Mouse (Mus musculus) forebrain, embryonic 16.5 days (tissue): ENCODE measurements around the gene Samd4b. TPM values are rescaled to one million over a fixed set of nuclear protein-coding genes. Genes with fewer than 3 reads are reported as not detected.

Source experiments
- ATAC-seq: fragments of 200-750 bp; cut with Nextera tagmentation; 2 replicates; pipeline ENCODE4 v1.8.0; 2017; ENCODE audit warnings: mild to moderate bottlenecking, moderate library complexity
- H3K27ac ChIP-seq: fragments of 300-500 bp; sonication (generic); 2 replicates; pipeline ENCODE4 v1.5.1; 2014; ENCODE audit warnings: low read length, control low read depth
- H3K27me3 ChIP-seq: fragments of 300-500 bp; sonication (generic); replicated peaks from 2 replicates; pipeline ENCODE4 v1.6.1; 2014; ENCODE audit warnings: low read length; ENCODE audit not compliant: control insufficient read depth, insufficient read depth
- H3K36me3 ChIP-seq: fragments of 300-500 bp; sonication (generic); 2 replicates; pipeline ENCODE4 v1.6.1; 2014; ENCODE audit not compliant: control insufficient read depth, insufficient read depth
- H3K4me1 ChIP-seq: fragments of 300-500 bp; sonication (generic); replicated peaks from 2 replicates; pipeline ENCODE4 v1.6.1; 2014; ENCODE audit warnings: low read length; ENCODE audit not compliant: control insufficient read depth, insufficient read depth
- H3K4me2 ChIP-seq: fragments of 300-500 bp; sonication (generic); 2 replicates; pipeline ENCODE4 v1.6.1; 2014; ENCODE audit warnings: mild to moderate bottlenecking, low read length, control low read depth
- H3K4me3 ChIP-seq: fragments of 300-500 bp; sonication (generic); replicated peaks from 2 replicates; pipeline ENCODE4 v1.5.1; 2014; ENCODE audit warnings: mild to moderate bottlenecking, low read length, control low read depth
- H3K9ac ChIP-seq: fragments of 300-500 bp; sonication (generic); replicated peaks from 2 replicates; pipeline ENCODE4 v1.6.1; 2014; ENCODE audit warnings: low read depth, low read length, control low read depth
- H3K9me3 ChIP-seq: fragments of 300-500 bp; sonication (generic); 2 replicates; pipeline ENCODE4 v1.6.1; 2016; ENCODE audit warnings: low read length; ENCODE audit not compliant: control insufficient read depth
- WGBS: fragments of 180-500 bp; shearing (Covaris S2); extraction: QIAGEN DNeasy Blood & Tissue Kit; methylation state at CpG from one replicate; pipeline ENCODE4 v1.1.7; 2014; 5-methylcytosine and 5-hydroxymethylcytosine counted together
- polyA plus RNA-seq: library from polyadenylated mRNA; unstranded; fragments of >200 nt; fragmentation: Nextera tagmentation; extraction: Ambion mirVana; gene quantifications from 2 replicates; pipeline ENCODE4 v1.2.1, GENCODE M21; 2015

Gene Samd4b
- polyA plus RNA-seq, 1 experiment from 2014 or later: 25.3 TPM

DNA sequence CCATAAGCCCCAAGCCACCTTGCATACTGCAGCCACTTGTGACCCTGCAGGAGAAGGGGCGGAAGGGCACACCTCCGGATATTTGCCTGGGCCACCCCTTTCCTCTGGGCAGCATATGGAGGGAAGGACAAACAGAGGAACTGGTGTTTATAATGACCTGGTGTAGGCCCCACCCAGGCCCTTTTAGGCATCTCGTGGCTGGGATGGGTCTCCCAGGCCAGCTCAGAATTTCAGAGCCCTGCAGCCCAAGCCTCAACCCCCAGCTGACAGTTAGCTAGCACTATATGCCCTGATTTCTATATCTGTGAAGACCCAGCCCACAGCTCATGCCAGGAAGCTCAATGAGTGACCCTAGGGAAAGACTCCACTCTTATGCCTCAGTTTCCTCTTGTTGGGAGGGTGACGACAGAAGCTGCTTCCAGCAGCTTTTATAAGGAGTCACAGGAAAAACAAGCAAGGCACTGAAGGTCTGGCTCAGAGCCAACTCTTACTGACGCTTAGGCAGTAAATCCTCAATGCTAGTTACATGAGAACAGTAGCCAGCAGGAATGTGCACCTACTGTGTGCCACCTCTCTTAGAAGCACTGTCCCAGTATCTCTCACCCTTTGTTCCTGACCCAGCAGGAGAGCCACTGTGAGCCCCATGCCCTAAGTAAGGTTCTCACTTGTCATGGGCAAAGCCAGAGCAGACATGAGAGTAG, 26.8 kb downstream of the Samd4b start:
- H3K9ac ChIP-seq: 0 out of 2 replicates have a peak overlapping the region, but pooled peaks have one; percentile 20
- H3K4me3 ChIP-seq: no peak overlapping the region
- H3K36me3 ChIP-seq: peaks cover 5% of the 10 kb centered on the region; the same call in 1 of the 2 replicates
- no peaks in the 10 kb centered on the region for H3K9me3 ChIP-seq
- 50% methylated on average over 5 of the region's 5 CpGs for WGBS
- no peaks in the 10 kb centered on the region for H3K27me3 ChIP-seq
- H3K4me1 ChIP-seq: peaks cover 11% of the 10 kb centered on the region
- H3K4me2 ChIP-seq: no peak overlapping the region
- H3K27ac ChIP-seq: no peak overlapping the region
- no peak for ATAC-seq

DNA sequence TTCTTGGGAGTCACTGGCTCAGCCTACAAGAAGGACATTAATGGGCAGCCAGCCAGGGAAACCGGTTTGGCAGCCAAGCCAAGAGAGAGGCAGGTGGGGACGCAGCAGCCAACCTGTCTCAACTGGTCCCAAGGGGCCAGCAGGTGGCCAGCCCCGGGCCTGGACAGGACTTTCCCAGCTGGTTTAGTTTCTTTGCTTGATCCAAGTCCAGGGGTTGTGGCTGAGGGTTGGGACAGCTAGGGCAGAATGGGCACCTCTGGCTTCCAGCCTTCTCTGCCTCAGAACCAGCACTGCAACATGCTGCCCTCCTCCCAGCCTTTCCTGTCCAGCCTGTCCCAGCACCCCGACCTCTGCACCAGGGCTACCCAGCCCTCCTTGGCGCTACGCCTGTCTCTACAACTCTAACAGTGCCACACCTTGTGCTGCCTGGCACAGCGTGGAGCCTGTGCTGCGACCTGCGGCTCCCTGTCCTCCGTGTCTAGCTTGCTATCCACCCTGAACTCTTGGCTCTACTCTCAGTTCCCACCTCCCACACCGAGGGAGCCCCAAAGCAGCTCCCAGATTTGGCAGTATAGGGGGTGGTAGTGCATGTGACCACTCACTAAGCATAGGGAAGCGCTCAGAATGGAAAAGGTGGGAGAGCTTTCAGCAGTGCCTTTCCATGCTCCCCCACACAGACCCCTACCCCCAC, 27.5 kb downstream of the Samd4b start:
- H3K9ac ChIP-seq: 0 out of 2 replicates have a peak overlapping the region, but pooled peaks have one; percentile 4
- 70% methylated on average over 12 of the region's 12 CpGs for WGBS
- no peaks in the 10 kb centered on the region for H3K9me3 ChIP-seq

DNA sequence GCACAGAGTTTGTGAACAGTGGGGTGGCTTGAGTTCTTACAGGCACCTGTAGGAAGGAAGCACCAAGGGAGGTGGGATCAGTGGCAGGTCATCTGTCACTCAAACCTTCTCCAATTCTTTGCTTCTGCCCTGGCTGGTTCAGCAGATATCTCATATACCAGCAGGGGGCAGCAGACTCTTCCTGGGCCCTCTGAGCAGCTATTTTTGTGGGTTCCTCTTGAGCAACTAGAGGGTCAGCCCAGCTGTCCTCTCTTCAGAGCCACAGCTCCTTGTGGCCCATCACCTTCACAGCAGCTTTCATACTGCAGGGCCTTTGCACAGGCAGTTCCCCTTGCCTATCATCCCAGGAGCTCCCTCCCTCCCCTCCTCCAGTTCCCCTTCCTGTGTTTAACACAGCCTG, 29.7 kb downstream of the Samd4b start:
- peaks cover 8% of the 10 kb centered on the region for H3K36me3 ChIP-seq
- no peak for ATAC-seq
- no peak overlapping the region for H3K27ac ChIP-seq
- peaks cover 11% of the 10 kb centered on the region for H3K4me1 ChIP-seq
- H3K9ac ChIP-seq: no peak overlapping the region
- H3K9me3 ChIP-seq: no peaks in the 10 kb centered on the region
- H3K4me2 ChIP-seq: no peak overlapping the region
- H3K27me3 ChIP-seq: no peaks in the 10 kb centered on the region
- H3K4me3 ChIP-seq: no peak overlapping the region

More for the DNA sequence above, 27.5 kb downstream of the Samd4b start:
- H3K36me3 ChIP-seq: peaks cover 8% of the 10 kb centered on the region; the same call in 1 of the 2 replicates
- H3K4me2 ChIP-seq: no peak overlapping the region
- H3K4me3 ChIP-seq: no peak overlapping the region
- ATAC-seq: no peak
- peaks cover 11% of the 10 kb centered on the region for H3K4me1 ChIP-seq
- H3K27ac ChIP-seq: no peak overlapping the region
- H3K27me3 ChIP-seq: no peaks in the 10 kb centered on the region

DNA sequence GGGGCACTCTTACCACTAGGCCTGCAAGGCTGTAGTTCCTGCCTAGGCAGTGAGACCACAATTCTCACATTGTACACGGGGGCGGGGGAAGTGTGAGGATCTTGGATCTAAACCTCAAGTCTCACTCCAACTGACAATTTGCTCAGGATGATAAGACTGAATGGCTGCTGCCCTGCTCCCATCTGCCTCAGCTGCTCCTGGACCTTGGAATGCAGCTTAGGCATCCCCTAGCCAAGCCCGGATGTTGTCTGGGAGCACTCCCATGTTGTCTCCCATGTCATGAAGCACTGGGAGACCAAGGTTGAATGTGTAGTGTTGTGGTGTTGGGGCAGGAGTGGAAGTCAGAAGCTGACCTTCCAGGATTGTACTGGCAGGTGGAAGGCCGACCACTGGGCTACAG, 30.4 kb downstream of the Samd4b start:
- H3K9me3 ChIP-seq: no peaks in the 10 kb centered on the region
- H3K4me1 ChIP-seq: peaks cover 11% of the 10 kb centered on the region
- peaks cover 10% of the 10 kb centered on the region for H3K36me3 ChIP-seq
- ATAC-seq: no peak
- H3K9ac ChIP-seq: no peak overlapping the region
- no peak overlapping the region for H3K27ac ChIP-seq
- H3K4me2 ChIP-seq: no peak overlapping the region
- no peak overlapping the region for H3K4me3 ChIP-seq
- 93% methylated on average over 4 of the region's 4 CpGs for WGBS
- H3K27me3 ChIP-seq: no peaks in the 10 kb centered on the region

DNA sequence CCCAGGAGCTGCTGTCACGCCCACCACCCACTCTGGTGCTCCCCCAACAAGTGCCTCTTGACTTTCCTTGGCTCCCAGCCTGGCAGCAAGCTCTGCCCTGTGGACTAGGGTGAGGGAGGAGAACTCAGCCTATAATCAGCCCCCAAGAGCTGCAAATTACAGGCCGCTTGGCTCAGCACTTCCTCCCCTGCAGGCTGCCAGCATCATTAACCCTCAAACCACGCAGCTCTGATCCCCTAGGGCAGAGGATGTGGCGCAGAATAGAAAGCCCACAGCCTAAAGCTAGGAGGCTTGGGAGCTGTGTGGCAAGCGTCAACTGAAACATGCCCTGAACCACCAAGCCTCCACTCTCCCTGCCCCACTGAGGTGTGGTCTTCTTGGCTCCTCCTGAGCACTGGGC, 32.5 kb downstream of the Samd4b start:
- Histone ChIP-seq H3K9me3 (no peaks in the 10 kb centered on the region), H3K4me1 (peaks cover 4% of the 10 kb centered on the region), H3K4me3 (no peak overlapping the region), H3K4me2 (no peak overlapping the region), H3K9ac (no peak overlapping the region), H3K36me3 (peaks cover 10% of the 10 kb centered on the region), H3K27me3 (no peaks in the 10 kb centered on the region), H3K27ac (no peak overlapping the region)
- WGBS: 70% methylated on average over 5 of the region's 5 CpGs
- ATAC-seq: no peak; the same call in 1 of the 2 replicates

DNA sequence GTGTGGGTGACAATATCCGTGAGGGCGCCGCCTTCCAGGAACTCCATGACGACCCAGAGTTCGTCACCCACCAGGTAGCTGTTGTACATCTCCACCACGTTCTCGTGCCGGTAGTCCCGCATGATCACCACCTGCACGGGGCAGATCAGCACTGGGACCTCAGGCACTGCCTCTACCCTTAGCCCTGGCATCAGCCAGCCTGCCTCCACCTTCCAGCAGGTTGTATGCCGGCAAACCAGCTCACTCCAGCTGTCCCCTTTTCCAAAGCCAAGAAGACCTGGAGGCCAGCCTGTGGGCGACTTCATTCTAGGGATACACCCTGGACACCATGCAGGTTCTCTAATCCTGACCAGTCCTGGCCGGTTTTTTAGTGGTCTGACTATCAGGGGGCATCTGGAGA, 35.0 kb downstream of the Samd4b start:
- Histone ChIP-seq H3K9me3 (no peaks in the 10 kb centered on the region), H3K4me1 (no peaks in the 10 kb centered on the region), H3K27me3 (no peaks in the 10 kb centered on the region), H3K4me2 (no peak overlapping the region), H3K9ac (no peak overlapping the region), H3K4me3 (no peak overlapping the region), H3K36me3 (peaks cover 16% of the 10 kb centered on the region), H3K27ac (no peak overlapping the region)
- WGBS: 94% methylated on average over 13 of the region's 13 CpGs
- ATAC-seq: no peak

DNA sequence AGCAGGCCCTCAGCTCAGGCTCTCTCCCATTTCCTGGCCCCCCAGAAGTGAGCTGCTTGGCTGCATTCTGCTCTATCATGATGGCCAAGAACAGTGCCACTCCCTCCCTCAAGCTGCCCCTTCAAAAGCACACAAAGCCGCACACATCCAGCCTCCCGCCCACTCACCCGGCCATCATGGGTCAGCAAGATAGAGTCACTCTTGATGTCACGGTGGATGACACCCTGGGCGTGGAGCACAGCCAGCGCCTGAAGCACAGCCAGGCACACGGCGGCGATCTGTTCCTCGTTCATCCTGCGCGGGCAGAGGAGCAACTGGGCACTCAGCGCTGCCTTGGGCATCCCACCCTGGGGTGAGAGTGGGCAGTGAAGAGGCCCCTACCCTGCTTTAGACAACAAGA, 35.6 kb downstream of the Samd4b start:
- no peak overlapping the region for H3K27ac ChIP-seq
- H3K27me3 ChIP-seq: no peaks in the 10 kb centered on the region
- H3K9me3 ChIP-seq: no peaks in the 10 kb centered on the region
- no peaks in the 10 kb centered on the region for H3K4me1 ChIP-seq
- H3K9ac ChIP-seq: no peak overlapping the region
- H3K4me3 ChIP-seq: no peak overlapping the region
- H3K4me2 ChIP-seq: no peak overlapping the region
- 96% methylated on average over 13 of the region's 13 CpGs for WGBS
- no peak for ATAC-seq
- H3K36me3 ChIP-seq: peaks cover 12% of the 10 kb centered on the region

DNA sequence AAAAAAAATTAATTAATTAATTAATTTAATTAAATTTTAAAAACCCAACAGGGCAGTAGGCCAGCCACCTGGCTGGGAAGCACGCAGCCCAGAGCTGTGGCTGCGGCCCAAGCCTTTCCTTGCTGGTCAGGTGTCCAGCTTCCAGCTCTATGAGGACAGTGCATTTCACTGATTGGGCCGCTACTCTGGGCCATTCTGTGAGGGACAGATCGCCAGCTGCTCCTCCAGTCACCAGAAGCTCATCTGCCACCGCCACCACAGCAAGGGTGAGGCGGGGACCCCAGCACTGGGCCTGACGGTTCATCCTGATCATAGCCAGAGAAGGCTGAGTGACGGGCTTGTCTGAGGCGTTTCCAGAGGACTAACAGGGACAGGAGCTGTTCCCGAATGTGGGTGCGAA, 36.0 kb downstream of the Samd4b start:
- H3K27me3 ChIP-seq: no peaks in the 10 kb centered on the region
- no peak overlapping the region for H3K9ac ChIP-seq
- H3K36me3 ChIP-seq: peaks cover 12% of the 10 kb centered on the region
- H3K9me3 ChIP-seq: no peaks in the 10 kb centered on the region
- H3K27ac ChIP-seq: no peak overlapping the region
- no peak overlapping the region for H3K4me2 ChIP-seq
- no peaks in the 10 kb centered on the region for H3K4me1 ChIP-seq
- ATAC-seq: no peak
- H3K4me3 ChIP-seq: no peak overlapping the region
- WGBS: 92% methylated on average over 11 of the region's 11 CpGs

DNA sequence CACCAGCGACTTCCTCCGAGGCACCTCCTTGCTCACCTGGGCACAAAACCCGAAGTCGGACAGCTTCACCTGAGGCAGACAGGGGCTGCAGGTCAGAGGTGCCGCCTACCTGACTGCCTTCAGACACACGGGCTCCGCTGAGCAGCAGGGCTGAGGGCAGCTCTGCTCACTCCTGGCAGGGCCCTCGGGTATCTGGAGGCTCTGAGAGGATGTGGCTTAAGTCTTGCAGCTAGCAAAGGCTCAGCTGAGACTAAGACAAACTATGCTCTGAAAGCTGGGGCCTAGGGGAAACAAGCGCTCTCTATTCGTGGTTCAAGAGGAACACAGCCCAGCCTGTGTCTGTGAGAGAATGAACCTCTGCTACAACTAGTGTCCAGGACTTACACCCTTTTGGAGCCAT, 37.1 kb downstream of the Samd4b start:
- no peaks in the 10 kb centered on the region for H3K27me3 ChIP-seq
- no peak overlapping the region for H3K4me3 ChIP-seq
- H3K4me1 ChIP-seq: no peaks in the 10 kb centered on the region
- H3K36me3 ChIP-seq: peaks cover 10% of the 10 kb centered on the region
- no peak for ATAC-seq
- H3K27ac ChIP-seq: no peak overlapping the region
- H3K9me3 ChIP-seq: no peaks in the 10 kb centered on the region
- WGBS: 90% methylated on average over 10 of the region's 10 CpGs
- H3K4me2 ChIP-seq: no peak overlapping the region
- H3K9ac ChIP-seq: no peak overlapping the region
